Mouse (Mus musculus): ENCODE data around the gene Fam57b. TPM values are rescaled to one million over a fixed set of nuclear protein-coding genes. Genes with fewer than 3 reads are reported as not detected.

The Fam57b gene
- polyA plus RNA-seq, 1 experiment from 2014 or later: not detected

- H3K36me3 ChIP-seq (ENCODE audit: control insufficient read depth, insufficient read depth, low read length): no peaks in the 10 kb centered on the region
- no peak overlapping the region for H3K4me2 ChIP-seq (ENCODE audit: low read depth, severe bottlenecking)
- no peak overlapping the region for H3K27ac ChIP-seq (replicated peaks; ENCODE audit: low read depth, low read length)
- H3K9me3 ChIP-seq (ENCODE audit: control insufficient read depth, low read length): no peaks in the 10 kb centered on the region
- DNase-seq (ENCODE audit: low spot score) (no peak), ATAC-seq (ENCODE audit: insufficient number of reproducible peaks, low FRiP score, low TSS enrichment, low read depth) (no peak)
- 0 out of 2 replicates have a peak, but pooled peaks cover 3% of the 10 kb centered on the region for H3K4me1 ChIP-seq (ENCODE audit: control insufficient read depth, insufficient read depth, low read length)
- H3K27me3 ChIP-seq (ENCODE audit: control insufficient read depth, insufficient read depth, low read length): peaks cover 13% of the 10 kb centered on the region
- WGBS: 30% methylated on average over 1 of the region's 1 CpGs
- H3K4me3 ChIP-seq (ENCODE audit: low read depth, low read length): no peak overlapping the region
- no peak overlapping the region for H3K9ac ChIP-seq (ENCODE audit: low read length)
Observed at GRCm38 (mm10) chr7:126818818-126819217, 21.4 kb downstream of the Fam57b start.

- peak; percentile 89 for DNase-seq (ENCODE audit: low spot score)
- Histone ChIP-seq H3K9ac (ENCODE audit: low read length) (no peak overlapping the region), H3K4me3 (ENCODE audit: low read depth, low read length) (no peak overlapping the region), H3K9me3 (ENCODE audit: control insufficient read depth, low read length) (no peaks in the 10 kb centered on the region), H3K27ac (replicated peaks; ENCODE audit: low read depth, low read length) (no peak overlapping the region), H3K27me3 (ENCODE audit: control insufficient read depth, insufficient read depth, low read length) (peaks cover 22% of the 10 kb centered on the region), H3K4me2 (ENCODE audit: low read depth, severe bottlenecking) (no peak overlapping the region), H3K36me3 (ENCODE audit: control insufficient read depth, insufficient read depth, low read length) (no peaks in the 10 kb centered on the region), H3K4me1 (ENCODE audit: control insufficient read depth, insufficient read depth, low read length) (0 out of 2 replicates have a peak, but pooled peaks cover 3% of the 10 kb centered on the region)
- WGBS: 20% methylated on average over 7 of the region's 7 CpGs
- ATAC-seq (ENCODE audit: insufficient number of reproducible peaks, low FRiP score, low TSS enrichment, low read depth): no peak
Observed at GRCm38 (mm10) chr7:126821835-126822511, 24.5 kb downstream of the Fam57b start.

GRCm38 (mm10) chr7:126822741-126823140 lies 25.3 kb downstream of the Fam57b start:
- DNase-seq (ENCODE audit: low spot score) (no peak), ATAC-seq (ENCODE audit: insufficient number of reproducible peaks, low FRiP score, low TSS enrichment, low read depth) (no peak)
- Histone ChIP-seq H3K4me2 (ENCODE audit: low read depth, severe bottlenecking) (no peak overlapping the region; the same call in 1 of the 2 replicates), H3K27ac (replicated peaks; ENCODE audit: low read depth, low read length) (no peak overlapping the region), H3K4me1 (ENCODE audit: control insufficient read depth, insufficient read depth, low read length) (0 out of 2 replicates have a peak, but pooled peaks cover 3% of the 10 kb centered on the region), H3K4me3 (ENCODE audit: low read depth, low read length) (no peak overlapping the region), H3K9me3 (ENCODE audit: control insufficient read depth, low read length) (no peaks in the 10 kb centered on the region), H3K9ac (ENCODE audit: low read length) (no peak overlapping the region), H3K36me3 (ENCODE audit: control insufficient read depth, insufficient read depth, low read length) (no peaks in the 10 kb centered on the region), H3K27me3 (ENCODE audit: control insufficient read depth, insufficient read depth, low read length) (peaks cover 22% of the 10 kb centered on the region)
- 10% methylated on average over 9 of the region's 9 CpGs for WGBS

GRCm38 (mm10) chr7:126823202-126823711 lies 25.8 kb downstream of the Fam57b start:
- peaks cover 22% of the 10 kb centered on the region for H3K27me3 ChIP-seq (ENCODE audit: control insufficient read depth, insufficient read depth, low read length)
- no peak for ATAC-seq (ENCODE audit: insufficient number of reproducible peaks, low FRiP score, low TSS enrichment, low read depth)
- H3K4me3 ChIP-seq (ENCODE audit: low read depth, low read length): no peak overlapping the region
- H3K4me1 ChIP-seq (ENCODE audit: control insufficient read depth, insufficient read depth, low read length): 0 out of 2 replicates have a peak, but pooled peaks cover 3% of the 10 kb centered on the region
- no peak overlapping the region for H3K9ac ChIP-seq (ENCODE audit: low read length)
- no peak overlapping the region for H3K27ac ChIP-seq (replicated peaks; ENCODE audit: low read depth, low read length)
- H3K9me3 ChIP-seq (ENCODE audit: control insufficient read depth, low read length): no peaks in the 10 kb centered on the region
- no peak for DNase-seq (ENCODE audit: low spot score)
- H3K4me2 ChIP-seq (ENCODE audit: low read depth, severe bottlenecking): peak overlapping the region; percentile 30
- WGBS: 0% methylated on average over 10 of the region's 19 CpGs
- no peaks in the 10 kb centered on the region for H3K36me3 ChIP-seq (ENCODE audit: control insufficient read depth, insufficient read depth, low read length)

- DNase-seq (ENCODE audit: low spot score) (no peak), ATAC-seq (ENCODE audit: insufficient number of reproducible peaks, low FRiP score, low TSS enrichment, low read depth) (no peak)
- Histone ChIP-seq H3K36me3 (ENCODE audit: control insufficient read depth, insufficient read depth, low read length) (no peaks in the 10 kb centered on the region), H3K4me1 (ENCODE audit: control insufficient read depth, insufficient read depth, low read length) (0 out of 2 replicates have a peak, but pooled peaks cover 3% of the 10 kb centered on the region), H3K4me2 (ENCODE audit: low read depth, severe bottlenecking) (no peak overlapping the region), H3K9me3 (ENCODE audit: control insufficient read depth, low read length) (no peaks in the 10 kb centered on the region), H3K4me3 (ENCODE audit: low read depth, low read length) (no peak overlapping the region), H3K27me3 (ENCODE audit: control insufficient read depth, insufficient read depth, low read length) (peaks cover 22% of the 10 kb centered on the region), H3K27ac (replicated peaks; ENCODE audit: low read depth, low read length) (no peak overlapping the region), H3K9ac (ENCODE audit: low read length) (no peak overlapping the region)
- 11% methylated on average over 10 of the region's 10 CpGs for WGBS
Observed at GRCm38 (mm10) chr7:126823940-126824339, 26.5 kb downstream of the Fam57b start.

- Histone ChIP-seq H3K36me3 (ENCODE audit: control insufficient read depth, insufficient read depth, low read length) (no peaks in the 10 kb centered on the region), H3K4me3 (ENCODE audit: low read depth, low read length) (no peak overlapping the region), H3K4me2 (ENCODE audit: low read depth, severe bottlenecking) (no peak overlapping the region), H3K9me3 (ENCODE audit: control insufficient read depth, low read length) (no peaks in the 10 kb centered on the region), H3K27me3 (ENCODE audit: control insufficient read depth, insufficient read depth, low read length) (peaks cover 22% of the 10 kb centered on the region), H3K9ac (ENCODE audit: low read length) (no peak overlapping the region), H3K27ac (replicated peaks; ENCODE audit: low read depth, low read length) (no peak overlapping the region), H3K4me1 (ENCODE audit: control insufficient read depth, insufficient read depth, low read length) (peaks cover 8% of the 10 kb centered on the region; the same call in 1 of the 2 replicates)
- DNase-seq (ENCODE audit: low spot score) (peak; percentile 76), ATAC-seq (ENCODE audit: insufficient number of reproducible peaks, low FRiP score, low TSS enrichment, low read depth) (no peak)
- WGBS: 20% methylated on average over 8 of the region's 8 CpGs
Observed at GRCm38 (mm10) chr7:126825403-126825802, 27.9 kb downstream of the Fam57b start.

- Histone ChIP-seq H3K9me3 (ENCODE audit: control insufficient read depth, low read length) (no peaks in the 10 kb centered on the region), H3K36me3 (ENCODE audit: control insufficient read depth, insufficient read depth, low read length) (no peaks in the 10 kb centered on the region), H3K27me3 (ENCODE audit: control insufficient read depth, insufficient read depth, low read length) (peaks cover 22% of the 10 kb centered on the region), H3K4me1 (ENCODE audit: control insufficient read depth, insufficient read depth, low read length) (peaks cover 8% of the 10 kb centered on the region; the same call in 1 of the 2 replicates), H3K9ac (ENCODE audit: low read length) (no peak overlapping the region), H3K4me2 (ENCODE audit: low read depth, severe bottlenecking) (no peak overlapping the region), H3K4me3 (ENCODE audit: low read depth, low read length) (no peak overlapping the region), H3K27ac (replicated peaks; ENCODE audit: low read depth, low read length) (no peak overlapping the region)
- WGBS: 66% methylated on average over 5 of the region's 5 CpGs
- ATAC-seq (ENCODE audit: insufficient number of reproducible peaks, low FRiP score, low TSS enrichment, low read depth) (no peak), DNase-seq (ENCODE audit: low spot score) (no peak)
Observed at GRCm38 (mm10) chr7:126825952-126826351, 28.5 kb downstream of the Fam57b start.

- Histone ChIP-seq H3K4me3 (ENCODE audit: low read depth, low read length) (peak within 1 kb of the TSS; percentile 18; the same call in 1 of the 2 replicates), H3K36me3 (ENCODE audit: control insufficient read depth, insufficient read depth, low read length) (no peaks in the 10 kb centered on the region), H3K27ac (replicated peaks; ENCODE audit: low read depth, low read length) (no peak within 1 kb of the TSS), H3K4me2 (ENCODE audit: low read depth, severe bottlenecking) (peak within 1 kb of the TSS; percentile 37; the same call in 1 of the 2 replicates), H3K9ac (ENCODE audit: low read length) (no peak within 1 kb of the TSS), H3K9me3 (ENCODE audit: control insufficient read depth, low read length) (no peaks in the 10 kb centered on the region), H3K4me1 (ENCODE audit: control insufficient read depth, insufficient read depth, low read length) (peaks cover 5% of the 10 kb centered on the region; the same call in 1 of the 2 replicates), H3K27me3 (ENCODE audit: control insufficient read depth, insufficient read depth, low read length) (no peaks in the 10 kb centered on the region)
- no peak for ATAC-seq (ENCODE audit: insufficient number of reproducible peaks, low FRiP score, low TSS enrichment, low read depth)
- 63% methylated on average over 5 of the region's 5 CpGs for WGBS
- DNase-seq (ENCODE audit: low spot score): no peak
Observed at GRCm38 (mm10) chr7:126831539-126831938, 34.1 kb downstream of the Fam57b start, which contains the start of gene 4930451I11Rik. Gene 4930451I11Rik (minus strand): TSS chr7:126831639.

Measured in limb, embryonic 11.5 days (tissue).